Mouse (Mus musculus): ENCODE measurements at regions not wholly inside any gene's neighbourhood (a gene's known extent, or its start where the extent isn't known, plus 50 kb on each side); places are given as distances from the start of the nearest gene placed in this dataset.

GRCm38 (mm10) chr13:110775251-110775650 lies 380.4 kb downstream of the Plk2 start:
- H3K9me3 ChIP-seq (ENCODE audit: low read length): no peaks in the 10 kb centered on the region
- no peak for ATAC-seq

GRCm38 (mm10) chr13:110784162-110784785 lies 389.4 kb downstream of the Plk2 start:
- no peak overlapping the region for H3K4me2 ChIP-seq (ENCODE audit: low read depth)
- H3K9ac ChIP-seq: no peak overlapping the region
- TF ChIP-seq CTCF (IDR thresholded peaks at IDR 0.05; ENCODE audit: low read depth): no peak
- H3K27ac ChIP-seq (ENCODE audit: low read depth, low read length): no peak overlapping the region; the same call in 1 of the 2 replicates
- H3K4me3 ChIP-seq (ENCODE audit: low read depth, low read length): no peak overlapping the region
- H3K36me3 ChIP-seq (ENCODE audit: insufficient read depth): no peaks in the 10 kb centered on the region
- 77% methylated on average over 12 of the region's 12 CpGs for WGBS
- H3K4me1 ChIP-seq (ENCODE audit: insufficient read depth): no peaks in the 10 kb centered on the region
- H3K27me3 ChIP-seq (ENCODE audit: insufficient read depth, low read length): no peaks in the 10 kb centered on the region
- peak; percentile 17 for DNase-seq
- H3K9me3 ChIP-seq (ENCODE audit: low read length): no peaks in the 10 kb centered on the region
- peak; percentile 86; the same call in 1 of the 2 replicates for ATAC-seq

More at GRCm38 (mm10) chr13:110775251-110775650, 380.4 kb downstream of the Plk2 start:
- no peak for DNase-seq
- H3K27me3 ChIP-seq (ENCODE audit: insufficient read depth, low read length): no peaks in the 10 kb centered on the region
- no peaks in the 10 kb centered on the region for H3K4me1 ChIP-seq (ENCODE audit: insufficient read depth)
- TF ChIP-seq CTCF (IDR thresholded peaks at IDR 0.05; ENCODE audit: low read depth): no peak
- no peak overlapping the region for H3K4me3 ChIP-seq (ENCODE audit: low read depth, low read length)
- H3K4me2 ChIP-seq (ENCODE audit: low read depth): no peak overlapping the region
- no peaks in the 10 kb centered on the region for H3K36me3 ChIP-seq (ENCODE audit: insufficient read depth)
- no peak overlapping the region for H3K27ac ChIP-seq (ENCODE audit: low read depth, low read length)
- H3K9ac ChIP-seq: no peak overlapping the region

- 75% methylated on average over 5 of the region's 5 CpGs for WGBS
These were observed 390.0 kb downstream of the Plk2 start for GRCm38 (mm10) chr13:110784822-110785221.

GRCm38 (mm10) chr13:110798313-110798712 lies 403.5 kb downstream of the Plk2 start:
- no peak for TF ChIP-seq CTCF (IDR thresholded peaks at IDR 0.05; ENCODE audit: low read depth)
- no peak overlapping the region for H3K9ac ChIP-seq
- ATAC-seq (no peak), DNase-seq (no peak)
- no peaks in the 10 kb centered on the region for H3K4me1 ChIP-seq (ENCODE audit: insufficient read depth)
- no peak overlapping the region for H3K4me3 ChIP-seq (ENCODE audit: low read depth, low read length)
- no peak overlapping the region for H3K4me2 ChIP-seq (ENCODE audit: low read depth)
- no peaks in the 10 kb centered on the region for H3K36me3 ChIP-seq (ENCODE audit: insufficient read depth)
- no peak overlapping the region for H3K27ac ChIP-seq (ENCODE audit: low read depth, low read length)
- H3K9me3 ChIP-seq (ENCODE audit: low read length): no peaks in the 10 kb centered on the region
- H3K27me3 ChIP-seq (ENCODE audit: insufficient read depth, low read length): no peaks in the 10 kb centered on the region
- WGBS: 58% methylated on average over 7 of the region's 7 CpGs

More at GRCm38 (mm10) chr13:110784822-110785221, 390.0 kb downstream of the Plk2 start:
- Histone ChIP-seq H3K4me1 (ENCODE audit: insufficient read depth) (no peaks in the 10 kb centered on the region), H3K9me3 (ENCODE audit: low read length) (no peaks in the 10 kb centered on the region), H3K27ac (ENCODE audit: low read depth, low read length) (no peak overlapping the region; the same call in 1 of the 2 replicates), H3K4me2 (ENCODE audit: low read depth) (no peak overlapping the region), H3K9ac (no peak overlapping the region), H3K36me3 (ENCODE audit: insufficient read depth) (no peaks in the 10 kb centered on the region), H3K27me3 (ENCODE audit: insufficient read depth, low read length) (no peaks in the 10 kb centered on the region), H3K4me3 (ENCODE audit: low read depth, low read length) (no peak overlapping the region)
- TF ChIP-seq CTCF (IDR thresholded peaks at IDR 0.05; ENCODE audit: low read depth): no peak
- ATAC-seq (no peak), DNase-seq (no peak)

GRCm38 (mm10) chr13:110802841-110803240 lies 408.0 kb downstream of the Plk2 start:
- no peaks in the 10 kb centered on the region for H3K36me3 ChIP-seq (ENCODE audit: insufficient read depth)
- no peaks in the 10 kb centered on the region for H3K27me3 ChIP-seq (ENCODE audit: insufficient read depth, low read length)
- H3K4me2 ChIP-seq (ENCODE audit: low read depth): no peak overlapping the region
- no peak overlapping the region for H3K4me3 ChIP-seq (ENCODE audit: low read depth, low read length)
- WGBS: 69% methylated on average over 6 of the region's 6 CpGs
- no peaks in the 10 kb centered on the region for H3K9me3 ChIP-seq (ENCODE audit: low read length)
- no peak overlapping the region for H3K27ac ChIP-seq (ENCODE audit: low read depth, low read length)
- no peak overlapping the region for H3K9ac ChIP-seq
- no peaks in the 10 kb centered on the region for H3K4me1 ChIP-seq (ENCODE audit: insufficient read depth)
- no peak for TF ChIP-seq CTCF (IDR thresholded peaks at IDR 0.05; ENCODE audit: low read depth)
- DNase-seq (no peak), ATAC-seq (no peak)

GRCm38 (mm10) chr13:110812401-110812800 lies 417.6 kb downstream of the Plk2 start:
- Histone ChIP-seq H3K36me3 (ENCODE audit: insufficient read depth) (no peaks in the 10 kb centered on the region), H3K9me3 (ENCODE audit: low read length) (no peaks in the 10 kb centered on the region), H3K4me1 (ENCODE audit: insufficient read depth) (no peaks in the 10 kb centered on the region), H3K27me3 (ENCODE audit: insufficient read depth, low read length) (no peaks in the 10 kb centered on the region), H3K4me2 (ENCODE audit: low read depth) (no peak overlapping the region), H3K27ac (ENCODE audit: low read depth, low read length) (no peak overlapping the region), H3K9ac (no peak overlapping the region), H3K4me3 (ENCODE audit: low read depth, low read length) (no peak overlapping the region)
- TF ChIP-seq CTCF (IDR thresholded peaks at IDR 0.05; ENCODE audit: low read depth): no peak
- ATAC-seq: no peak
- no peak for DNase-seq
- 77% methylated on average over 6 of the region's 6 CpGs for WGBS

DNA sequence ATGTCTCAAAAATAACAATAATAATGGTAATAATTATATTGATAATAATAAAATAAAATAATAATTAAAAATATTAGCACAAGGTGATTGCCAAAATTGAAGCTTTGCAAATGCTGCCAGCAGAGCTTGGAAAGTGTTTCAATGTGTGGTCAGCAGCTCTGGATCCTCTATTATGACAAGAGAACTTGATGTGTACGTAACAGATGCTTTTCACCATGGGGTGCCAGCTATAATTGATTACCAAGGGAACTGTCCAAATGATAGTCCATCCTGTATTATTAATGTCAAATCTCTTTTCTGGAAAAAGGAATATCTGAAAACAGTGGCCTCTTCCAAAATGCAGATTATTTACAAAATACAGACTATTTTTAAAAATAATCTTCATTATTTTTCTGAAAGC lies 419.2 kb downstream of the Plk2 start:
- no peak for ATAC-seq
- Histone ChIP-seq H3K4me1 (ENCODE audit: insufficient read depth) (peaks cover 3% of the 10 kb centered on the region; the same call in 1 of the 2 replicates), H3K4me3 (ENCODE audit: low read depth, low read length) (no peak overlapping the region), H3K27ac (ENCODE audit: low read depth, low read length) (no peak overlapping the region), H3K4me2 (ENCODE audit: low read depth) (no peak overlapping the region), H3K9ac (no peak overlapping the region), H3K9me3 (ENCODE audit: low read length) (no peaks in the 10 kb centered on the region), H3K36me3 (ENCODE audit: insufficient read depth) (no peaks in the 10 kb centered on the region), H3K27me3 (ENCODE audit: insufficient read depth, low read length) (no peaks in the 10 kb centered on the region)
- no peak for TF ChIP-seq CTCF (IDR thresholded peaks at IDR 0.05; ENCODE audit: low read depth)
- WGBS: 64% methylated on average over 1 of the region's 1 CpGs
- no peak for DNase-seq

Measured in forebrain, postnatal 0 days (tissue).